Mouse (Mus musculus) lung, postnatal 0 days (tissue): ENCODE data around the gene Ubox5. TPM values are rescaled to one million over a fixed set of nuclear protein-coding genes. Genes with fewer than 3 reads are reported as not detected.
A peak's percentile ranks its signal among the peaks of the same experiment; 100 is the strongest.

Source experiments
- ATAC-seq: fragments of 200-750 bp; cut with Nextera tagmentation; 2 replicates; pipeline ENCODE4 v1.8.0; 2017; ENCODE audit warnings: moderate library complexity
- DNase-seq: peaks from one replicate; pipeline ENCODE4 v3.0.0-alpha.2; 2016; ENCODE audit warnings: low spot score
- H3K27ac ChIP-seq: fragments of 300-500 bp; sonication (generic); 2 replicates; pipeline ENCODE4 v1.5.1; 2014; ENCODE audit warnings: antibody characterized with exemption, mild to moderate bottlenecking, low read length, mixed read lengths
- H3K27me3 ChIP-seq: fragments of 300-500 bp; sonication (generic); replicated peaks from 2 replicates; pipeline ENCODE4 v1.6.1; 2014; ENCODE audit warnings: low read length, mixed read lengths; ENCODE audit not compliant: insufficient read depth
- H3K36me3 ChIP-seq: fragments of 300-500 bp; sonication (generic); 2 replicates; pipeline ENCODE4 v1.6.1; 2014; ENCODE audit warnings: low read length, mixed read lengths; ENCODE audit not compliant: insufficient read depth
- H3K4me1 ChIP-seq: fragments of 300-500 bp; sonication (generic); 2 replicates; pipeline ENCODE4 v1.6.1; 2014; ENCODE audit warnings: antibody characterized with exemption, low read depth, low read length, mixed read lengths; ENCODE audit not compliant: insufficient read depth
- H3K4me2 ChIP-seq: fragments of 300-500 bp; sonication (generic); replicated peaks from 2 replicates; pipeline ENCODE4 v1.6.1; 2014; ENCODE audit warnings: low read depth, mild to moderate bottlenecking, low read length, moderate library complexity, mixed read lengths
- H3K4me3 ChIP-seq: fragments of 300-500 bp; sonication (generic); 2 replicates; pipeline ENCODE4 v1.5.1; 2014; ENCODE audit warnings: low read depth, low read length
- H3K9ac ChIP-seq: fragments of 300-500 bp; sonication (generic); replicated peaks from 2 replicates; pipeline ENCODE4 v1.6.1; 2014; ENCODE audit warnings: low read depth, mild to moderate bottlenecking
- H3K9me3 ChIP-seq: fragments of 300-500 bp; sonication (generic); 2 replicates; pipeline ENCODE4 v1.6.1; 2016; ENCODE audit warnings: low read length, mixed read lengths
- CTCF ChIP-seq: IDR thresholded peaks from 2 replicates; pipeline ENCODE4 v1.5.1; 2016; ENCODE audit warnings: antibody characterized with exemption, mild to moderate bottlenecking
- EP300 ChIP-seq: IDR thresholded peaks from 2 replicates; pipeline ENCODE4 v1.6.1; 2016; ENCODE audit warnings: antibody characterized with exemption, mild to moderate bottlenecking, control low read depth
- WGBS: fragments of 180-500 bp; shearing (Covaris S2); extraction: QIAGEN DNeasy Blood & Tissue Kit; methylation state at CpG from one replicate; pipeline ENCODE4 v1.1.7; 2014; 5-methylcytosine and 5-hydroxymethylcytosine counted together
- polyA plus RNA-seq: library from polyadenylated mRNA; unstranded; fragments of >200 nt; fragmentation: Nextera tagmentation; extraction: Ambion mirVana; gene quantifications from 2 replicates; pipeline ENCODE4 v1.2.1, GENCODE M21; 2015

Gene Ubox5
- polyA plus RNA-seq, result 4.4 TPM in 2 replicates

DNA sequence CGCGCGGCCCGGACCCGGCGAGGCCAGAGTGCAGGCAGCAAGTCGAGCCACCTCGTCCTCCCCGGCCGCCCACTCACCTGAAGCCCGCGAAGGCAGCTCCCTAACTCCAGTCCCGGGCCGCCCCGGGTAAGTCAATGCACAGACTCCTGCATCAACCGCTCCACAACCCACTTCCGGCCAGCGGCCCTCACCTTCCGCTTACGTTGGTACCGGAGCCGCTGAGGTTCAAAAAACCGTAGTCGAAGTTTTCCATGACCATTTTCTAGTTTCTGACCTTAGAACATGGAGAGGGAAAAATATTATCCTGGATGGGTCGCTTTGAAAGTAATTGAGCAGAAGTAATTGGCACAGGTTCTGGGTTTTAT lies at the start of gene Ubox5, which contains the start of gene Fastkd5:
Gene Ubox5, minus strand, starts transcription at position 200 of the 365 bp plus-strand sequence.
Gene Fastkd5, minus strand, starts transcription at position 189 of the 365 bp plus-strand sequence.
- DNase-seq (peak; percentile 92), ATAC-seq (peak; percentile 93)
- no peaks in the 10 kb centered on the region; the same call in 1 of the 2 replicates for H3K36me3 ChIP-seq
- peak within 1 kb of the TSS; percentile 75 for H3K9ac ChIP-seq
- TF ChIP-seq EP300 (peak; percentile 70), CTCF (no peak)
- peaks cover 10% of the 10 kb centered on the region; the same call in 1 of the 2 replicates for H3K27me3 ChIP-seq
- no peaks in the 10 kb centered on the region for H3K9me3 ChIP-seq
- H3K27ac ChIP-seq, result peak within 1 kb of the TSS; percentile 64
- peak within 1 kb of the TSS; percentile 77 for H3K4me2 ChIP-seq
- under 1% methylated on average over 22 of the region's 25 CpGs for WGBS
- peak within 1 kb of the TSS; percentile 88 for H3K4me3 ChIP-seq
- peaks cover 6% of the 10 kb centered on the region for H3K4me1 ChIP-seq

DNA sequence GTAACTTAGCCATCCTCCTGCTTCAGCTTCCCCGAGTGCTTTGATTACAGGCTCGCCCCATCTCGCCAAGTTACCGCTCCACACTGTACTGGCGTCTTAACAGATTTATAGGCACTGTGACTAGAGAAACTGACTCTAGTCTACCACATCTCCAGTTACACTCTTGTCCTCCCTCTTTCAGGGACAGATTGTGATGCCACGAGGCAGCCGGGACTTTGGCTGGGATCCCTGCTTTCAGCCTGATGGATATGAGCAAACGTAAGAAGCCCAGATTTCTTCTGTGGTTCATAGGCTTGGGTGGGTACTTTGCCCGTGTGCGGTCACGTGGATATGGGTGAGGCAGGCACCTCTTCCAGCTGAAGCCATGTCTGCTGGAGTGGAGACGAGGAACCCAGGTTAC lies 49.3 kb upstream of the Ubox5 start:
- Histone ChIP-seq H3K27me3 (no peaks in the 10 kb centered on the region), H3K9ac (no peak overlapping the region), H3K36me3 (peaks cover 18% of the 10 kb centered on the region), H3K4me3 (no peak overlapping the region), H3K4me2 (no peak overlapping the region), H3K27ac (no peak overlapping the region), H3K4me1 (no peaks in the 10 kb centered on the region), H3K9me3 (no peaks in the 10 kb centered on the region)
- TF ChIP-seq CTCF (no peak), EP300 (no peak)
- WGBS, result 94% methylated on average over 12 of the region's 12 CpGs
- ATAC-seq (no peak), DNase-seq (no peak)

DNA sequence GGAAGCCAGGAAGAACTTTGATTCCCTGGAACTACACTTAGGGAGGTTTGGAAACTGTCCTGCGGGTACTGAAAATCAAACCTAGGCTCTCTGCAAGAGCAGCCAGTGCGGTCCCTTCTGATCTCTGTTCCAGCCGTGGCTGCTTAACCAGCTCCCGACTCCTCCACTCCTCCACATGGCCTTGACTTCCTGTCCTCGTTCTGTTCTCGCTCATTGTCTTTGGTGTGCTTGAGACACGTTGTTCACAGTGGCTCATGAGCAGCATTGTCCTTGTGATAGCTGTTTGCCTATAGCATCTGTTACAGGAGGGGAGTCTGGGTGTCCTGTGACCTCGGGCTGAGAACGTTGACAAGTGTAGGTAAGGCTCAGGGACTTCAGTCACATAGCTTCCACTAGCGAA lies 47.4 kb upstream of the Ubox5 start:
- H3K4me1 ChIP-seq, result no peaks in the 10 kb centered on the region
- no peak overlapping the region for H3K27ac ChIP-seq
- no peak overlapping the region for H3K4me3 ChIP-seq
- H3K9me3 ChIP-seq, result no peaks in the 10 kb centered on the region
- TF ChIP-seq EP300, result no peak
- TF ChIP-seq CTCF, result no peak
- no peaks in the 10 kb centered on the region for H3K27me3 ChIP-seq
- no peak overlapping the region for H3K4me2 ChIP-seq
- DNase-seq (no peak), ATAC-seq (no peak)
- H3K9ac ChIP-seq, result no peak overlapping the region
- peaks cover 28% of the 10 kb centered on the region for H3K36me3 ChIP-seq
- WGBS, result 76% methylated on average over 10 of the region's 10 CpGs

DNA sequence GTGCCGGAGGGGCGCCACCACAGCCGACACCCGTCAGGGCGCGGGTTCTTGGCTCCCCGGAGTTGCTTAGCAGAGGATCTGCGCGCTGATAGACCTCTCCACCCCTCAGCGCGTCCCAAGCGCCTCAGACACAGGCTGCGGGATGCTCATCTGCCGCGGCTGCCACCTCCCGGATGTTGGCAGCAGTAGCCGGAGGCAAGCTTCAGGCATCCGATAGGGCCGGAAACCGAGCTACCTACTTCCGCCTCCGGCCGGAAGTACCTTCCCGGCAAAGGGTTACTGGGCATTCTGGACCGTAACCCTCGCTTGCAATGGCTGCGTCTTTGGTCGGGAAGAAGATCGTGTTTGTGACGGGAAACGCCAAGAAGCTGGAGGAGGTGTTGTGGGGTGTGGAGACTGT lies 37.7 kb upstream of the Ubox5 start, which contains the start of gene Itpa:
Gene Itpa, plus strand, starts transcription at position 52 of the 400 bp plus-strand sequence.
- WGBS, result under 1% methylated on average over 31 of the region's 31 CpGs
- no peaks in the 10 kb centered on the region for H3K9me3 ChIP-seq
- H3K4me2 ChIP-seq, result peak within 1 kb of the TSS; percentile 69
- peak within 1 kb of the TSS; percentile 55; the same call in 1 of the 2 replicates for H3K9ac ChIP-seq
- H3K4me3 ChIP-seq, result peak within 1 kb of the TSS; percentile 74
- peaks cover 5% of the 10 kb centered on the region; the same call in 1 of the 2 replicates for H3K36me3 ChIP-seq
- peak within 1 kb of the TSS; percentile 71 for H3K27ac ChIP-seq
- H3K27me3 ChIP-seq, result no peaks in the 10 kb centered on the region
- DNase-seq (peak; percentile 95), ATAC-seq (peak; percentile 62)
- TF ChIP-seq EP300, result peak; percentile 54; the same call in 1 of the 2 replicates
- TF ChIP-seq CTCF, result peak; percentile 77
- H3K4me1 ChIP-seq, result peaks cover 14% of the 10 kb centered on the region; the same call in 1 of the 2 replicates

DNA sequence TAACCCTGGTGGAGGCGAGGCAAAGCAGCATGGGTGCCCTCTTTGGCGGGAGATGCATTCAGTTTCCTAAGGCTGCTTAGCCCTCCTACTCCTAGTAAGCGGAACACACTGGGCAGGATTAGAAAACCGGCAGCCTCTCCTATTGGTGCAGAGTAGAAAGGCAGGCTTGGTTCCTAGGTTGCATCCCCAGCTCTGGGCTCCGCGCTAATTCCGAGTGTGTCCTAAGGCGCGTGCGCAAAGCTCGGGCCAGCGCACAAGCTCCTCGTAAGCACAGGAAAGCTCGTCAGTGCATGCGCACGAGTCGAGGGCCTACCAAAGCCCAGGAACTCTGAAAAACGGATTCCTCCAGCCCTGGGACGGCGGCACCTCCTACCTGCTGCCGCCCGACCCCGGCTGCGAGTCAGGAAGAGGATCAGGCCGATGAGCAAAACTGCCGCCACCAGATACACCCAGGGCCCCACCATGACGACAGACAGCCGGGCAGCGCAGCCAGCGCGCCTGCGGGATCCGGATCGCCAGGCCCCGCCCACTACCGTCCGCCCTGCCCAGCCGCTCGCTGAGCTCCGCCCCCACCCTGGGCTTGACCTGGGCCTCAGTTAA lies 34.4 kb upstream of the Ubox5 start, which contains the start of gene Ddrgk1:
Gene Ddrgk1, minus strand, starts transcription at position 558 of the 600 bp plus-strand sequence.
- ATAC-seq (peak; percentile 96), DNase-seq (peak; percentile 97)
- Histone ChIP-seq H3K4me3 (peak within 1 kb of the TSS; percentile 57), H3K36me3 (peaks cover 9% of the 10 kb centered on the region; the same call in 1 of the 2 replicates), H3K9me3 (no peaks in the 10 kb centered on the region), H3K4me1 (peaks cover 14% of the 10 kb centered on the region; the same call in 1 of the 2 replicates), H3K4me2 (peak within 1 kb of the TSS; percentile 60), H3K27ac (peak within 1 kb of the TSS; percentile 98), H3K27me3 (no peaks in the 10 kb centered on the region), H3K9ac (peak within 1 kb of the TSS; percentile 87)
- peak; percentile 53 for TF ChIP-seq CTCF
- TF ChIP-seq EP300, result no peak
- WGBS, result 2% methylated on average over 40 of the region's 40 CpGs

DNA sequence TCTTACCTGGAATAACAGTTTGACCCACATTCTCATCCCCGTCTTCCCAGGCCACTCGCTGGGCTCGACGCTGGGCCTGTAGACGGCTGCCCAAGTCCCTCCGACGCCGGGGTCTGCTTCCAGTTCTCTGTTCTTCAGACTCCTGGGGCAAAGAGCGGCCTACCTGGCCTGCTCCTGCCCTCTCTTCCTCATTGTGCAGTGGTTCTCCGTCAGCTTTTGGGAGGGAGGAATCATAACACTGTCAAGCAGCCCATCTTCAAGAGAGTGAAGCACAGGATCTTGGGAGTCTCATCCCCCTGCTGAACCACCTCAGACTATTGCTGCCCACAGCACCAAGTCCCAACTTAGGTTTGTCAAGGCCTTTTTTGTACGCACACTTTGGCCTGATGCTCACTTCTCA lies 33.5 kb upstream of the Ubox5 start:
- DNase-seq (no peak), ATAC-seq (no peak)
- Histone ChIP-seq H3K9me3 (no peaks in the 10 kb centered on the region), H3K4me3 (no peak overlapping the region), H3K4me2 (peak overlapping the region; percentile 60; the same call in 1 of the 2 replicates), H3K36me3 (peaks cover 17% of the 10 kb centered on the region; the same call in 1 of the 2 replicates), H3K27me3 (no peaks in the 10 kb centered on the region), H3K9ac (peak overlapping the region; percentile 87; the same call in 1 of the 2 replicates), H3K27ac (no peak overlapping the region), H3K4me1 (peaks cover 14% of the 10 kb centered on the region; the same call in 1 of the 2 replicates)
- 87% methylated on average over 11 of the region's 11 CpGs for WGBS
- TF ChIP-seq CTCF (no peak), EP300 (no peak)
